Mouse (Mus musculus) hindbrain, embryonic 14.5 days (tissue): ENCODE measurements around the gene Nrcam. TPM values are rescaled to one million over a fixed set of nuclear protein-coding genes. Genes with fewer than 3 reads are reported as not detected.

Experiments
- ATAC-seq: fragments of 200-750 bp; cut with Nextera tagmentation; 2 replicates; pipeline ENCODE4 v1.8.0; 2017; ENCODE audit warnings: moderate number of reproducible peaks, mild to moderate bottlenecking, moderate TSS enrichment, moderate library complexity; ENCODE audit not compliant: low FRiP score
- DNase-seq: peaks from one replicate; pipeline ENCODE4 v3.0.0-alpha.2; 2015; ENCODE audit warnings: low spot score
- H3K27ac ChIP-seq: fragments of 300-500 bp; sonication (generic); 2 replicates; pipeline ENCODE4 v1.5.1; 2014; ENCODE audit warnings: mild to moderate bottlenecking, moderate library complexity
- H3K27me3 ChIP-seq: fragments of 300-500 bp; sonication (generic); 2 replicates; pipeline ENCODE4 v1.6.1; 2014; ENCODE audit warnings: mild to moderate bottlenecking, low read length, mixed read lengths; ENCODE audit not compliant: control insufficient read depth, insufficient read depth
- H3K36me3 ChIP-seq: fragments of 300-500 bp; sonication (generic); replicated peaks from 2 replicates; pipeline ENCODE4 v1.6.1; 2014; ENCODE audit not compliant: control insufficient read depth, insufficient read depth
- H3K4me1 ChIP-seq: fragments of 300-500 bp; sonication (generic); replicated peaks from 2 replicates; pipeline ENCODE4 v1.6.1; 2014; ENCODE audit warnings: antibody characterized with exemption, low read length, mixed read lengths; ENCODE audit not compliant: control insufficient read depth, insufficient read depth
- H3K4me2 ChIP-seq: fragments of 300-500 bp; sonication (generic); replicated peaks from 2 replicates; pipeline ENCODE4 v1.6.1; 2014; ENCODE audit warnings: mild to moderate bottlenecking, moderate library complexity
- H3K4me3 ChIP-seq: fragments of 300-500 bp; sonication (generic); replicated peaks from 2 replicates; pipeline ENCODE4 v1.5.1; 2014; ENCODE audit warnings: mild to moderate bottlenecking, low read length
- H3K9ac ChIP-seq: fragments of 300-500 bp; sonication (generic); 2 replicates; pipeline ENCODE4 v1.6.1; 2014
- H3K9me3 ChIP-seq: fragments of 300-500 bp; sonication (generic); 2 replicates; pipeline ENCODE4 v1.6.1; 2016; ENCODE audit warnings: low read length; ENCODE audit not compliant: control insufficient read depth
- WGBS: fragments of 180-500 bp; shearing (Covaris S2); extraction: QIAGEN DNeasy Blood & Tissue Kit; methylation state at CpG from one replicate; pipeline ENCODE4 v1.1.7; 2014; 5-methylcytosine and 5-hydroxymethylcytosine counted together
- polyA plus RNA-seq: library from polyadenylated mRNA; unstranded; fragments of >200 nt; fragmentation: Nextera tagmentation; extraction: Ambion mirVana; gene quantifications from 2 replicates; pipeline ENCODE4 v1.2.1, GENCODE M21; 2014

The Nrcam gene
- polyA plus RNA-seq, 1 experiment from 2014 or later: 155 TPM

GRCm38 (mm10) chr12:44601410-44602149, 272.9 kb downstream of the Nrcam start:
- peak; percentile 58; the same call in 1 of the 2 replicates for ATAC-seq

DNA sequence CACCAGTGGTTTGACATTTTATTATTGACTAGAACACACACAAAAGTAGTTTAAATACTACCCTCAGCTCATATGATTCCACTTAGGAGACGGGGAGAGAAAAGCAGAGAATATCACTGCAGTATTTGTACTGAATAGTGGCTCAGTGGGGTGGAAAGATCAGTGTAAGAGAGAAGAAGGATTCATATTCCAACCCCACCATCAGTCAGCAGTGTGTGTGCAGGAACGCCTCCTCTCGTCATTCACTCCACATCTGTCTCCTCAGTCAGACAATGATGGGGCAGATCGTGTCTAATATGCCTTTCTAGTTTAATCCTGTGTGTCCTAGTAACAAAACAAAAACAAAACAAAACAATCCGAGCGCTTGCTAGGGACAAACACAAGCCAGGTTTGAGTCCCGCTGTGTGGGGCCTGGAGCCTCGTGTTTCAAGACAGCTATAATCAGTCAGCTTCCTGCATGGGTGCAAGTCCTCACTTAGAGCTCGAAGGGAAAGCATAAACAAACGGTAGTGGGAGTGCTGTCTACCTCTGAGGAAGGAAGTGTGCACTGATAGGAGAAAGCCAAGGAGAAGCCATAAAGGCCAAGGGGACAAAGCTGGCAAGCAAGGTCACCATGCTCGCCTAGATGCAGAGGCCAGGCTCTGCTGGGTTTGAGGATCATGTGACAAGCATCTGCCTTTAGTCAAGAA, 273.7 kb downstream of the Nrcam start:
- H3K9ac ChIP-seq: no peak overlapping the region
- H3K4me3 ChIP-seq: no peak overlapping the region
- no peak for ATAC-seq
- peaks cover 21% of the 10 kb centered on the region for H3K36me3 ChIP-seq
- 61% methylated on average over 11 of the region's 11 CpGs for WGBS
- DNase-seq: no peak
- peak overlapping the region; percentile 47; the same call in 1 of the 2 replicates for H3K27ac ChIP-seq
- no peak overlapping the region for H3K4me2 ChIP-seq
- no peaks in the 10 kb centered on the region for H3K4me1 ChIP-seq
- no peaks in the 10 kb centered on the region for H3K27me3 ChIP-seq
- no peaks in the 10 kb centered on the region for H3K9me3 ChIP-seq

More at GRCm38 (mm10) chr12:44601410-44602149, 272.9 kb downstream of the Nrcam start:
- no peak overlapping the region for H3K4me2 ChIP-seq
- H3K27me3 ChIP-seq: no peaks in the 10 kb centered on the region
- no peak overlapping the region for H3K27ac ChIP-seq
- WGBS: 33% methylated on average over 16 of the region's 16 CpGs
- H3K9ac ChIP-seq: no peak overlapping the region
- H3K4me1 ChIP-seq: no peaks in the 10 kb centered on the region
- H3K36me3 ChIP-seq: peaks cover 21% of the 10 kb centered on the region
- peak; percentile 87 for DNase-seq
- H3K4me3 ChIP-seq: no peak overlapping the region
- H3K9me3 ChIP-seq: no peaks in the 10 kb centered on the region

GRCm38 (mm10) chr12:44602958-44603331, 274.3 kb downstream of the Nrcam start:
- Histone ChIP-seq H3K27me3 (no peaks in the 10 kb centered on the region), H3K4me1 (no peaks in the 10 kb centered on the region), H3K4me3 (no peak overlapping the region), H3K9ac (no peak overlapping the region), H3K4me2 (no peak overlapping the region), H3K9me3 (no peaks in the 10 kb centered on the region), H3K27ac (no peak overlapping the region), H3K36me3 (peaks cover 21% of the 10 kb centered on the region)
- 82% methylated on average over 5 of the region's 5 CpGs for WGBS
- ATAC-seq (no peak), DNase-seq (no peak)

GRCm38 (mm10) chr12:44617001-44617421, 288.3 kb downstream of the Nrcam start:
- ATAC-seq: no peak
- Histone ChIP-seq H3K27ac (no peak overlapping the region), H3K36me3 (no peaks in the 10 kb centered on the region), H3K4me2 (no peak overlapping the region), H3K9me3 (no peaks in the 10 kb centered on the region), H3K4me1 (no peaks in the 10 kb centered on the region), H3K4me3 (no peak overlapping the region), H3K9ac (no peak overlapping the region), H3K27me3 (no peaks in the 10 kb centered on the region)
- no peak for DNase-seq
- WGBS: 78% methylated on average over 2 of the region's 2 CpGs

DNA sequence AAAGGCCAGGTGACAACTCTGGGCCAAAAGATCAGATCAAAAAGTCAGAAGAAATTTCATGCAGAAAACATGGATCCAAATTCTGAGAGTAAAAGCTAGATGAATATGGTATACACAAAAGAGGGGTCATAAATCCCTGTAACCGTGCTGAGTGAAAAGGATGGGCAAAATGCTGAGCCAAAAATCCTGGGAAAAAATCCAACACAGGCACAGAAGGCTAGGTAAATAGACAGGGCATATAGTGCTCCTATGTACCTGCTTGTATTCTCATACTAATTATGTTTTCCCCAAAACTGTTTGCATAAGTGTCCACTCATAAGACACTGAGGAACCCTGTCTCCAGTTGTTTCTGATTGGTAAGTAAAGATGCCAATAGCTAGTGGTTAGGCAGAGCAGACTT, 288.8 kb downstream of the Nrcam start:
- Histone ChIP-seq H3K4me2 (no peak overlapping the region), H3K4me3 (no peak overlapping the region), H3K27me3 (no peaks in the 10 kb centered on the region), H3K9me3 (no peaks in the 10 kb centered on the region), H3K27ac (no peak overlapping the region), H3K36me3 (no peaks in the 10 kb centered on the region), H3K4me1 (no peaks in the 10 kb centered on the region), H3K9ac (no peak overlapping the region)
- ATAC-seq: no peak
- DNase-seq: no peak
- 83% methylated on average over 1 of the region's 1 CpGs for WGBS

GRCm38 (mm10) chr12:44639341-44639921, 310.7 kb downstream of the Nrcam start:
- DNase-seq (no peak), ATAC-seq (no peak)
- Histone ChIP-seq H3K27me3 (no peaks in the 10 kb centered on the region), H3K4me2 (no peak overlapping the region), H3K9ac (no peak overlapping the region), H3K9me3 (no peaks in the 10 kb centered on the region), H3K4me3 (no peak overlapping the region), H3K36me3 (no peaks in the 10 kb centered on the region), H3K4me1 (no peaks in the 10 kb centered on the region), H3K27ac (no peak overlapping the region)

GRCm38 (mm10) chr12:44640579-44640978, 311.9 kb downstream of the Nrcam start:
- Histone ChIP-seq H3K27me3 (no peaks in the 10 kb centered on the region), H3K4me3 (no peak overlapping the region), H3K4me1 (no peaks in the 10 kb centered on the region), H3K9ac (no peak overlapping the region), H3K9me3 (no peaks in the 10 kb centered on the region), H3K4me2 (no peak overlapping the region), H3K36me3 (no peaks in the 10 kb centered on the region), H3K27ac (no peak overlapping the region)
- ATAC-seq: no peak
- 14% methylated on average over 1 of the region's 1 CpGs for WGBS
- DNase-seq: no peak

Other genes starting within 250 kb of the Nrcam start
- gene Dnajb9, start 118.6 kb upstream of the Nrcam start, polyA plus RNA-seq: 38.2 and 48.7 TPM in 2 replicates
- gene Pnpla8, start 107.5 kb upstream of the Nrcam start, polyA plus RNA-seq: 142 and 165 TPM in 2 replicates